Mouse (Mus musculus): ENCODE data around the gene Lefty2.
A peak's percentile ranks its signal among the peaks of the same experiment; 100 is the strongest.
"Not testable (repeated sequence)": the region's sequence is repeated elsewhere in the genome, so short reads cannot be mapped to it uniquely, and the experiment has no call there.

The Lefty2 gene

GRCm38 (mm10) chr1:180894088-180894987 lies 1.4 kb downstream of the Lefty2 start:
- DNase-seq (ENCODE audit: low spot score in 2 of 2), result not testable (repeated sequence)

- DNase-seq (ENCODE audit: low spot score in 2 of 2), result peak in 1 of 2 experiments; percentile 60
Measured at GRCm38 (mm10) chr1:180901107-180901506, 8.2 kb downstream of the Lefty2 start.

GRCm38 (mm10) chr1:180902915-180903314 lies 10.0 kb downstream of the Lefty2 start:
- peak; percentile 68 to 81 for DNase-seq (ENCODE audit: low spot score in 2 of 2)

- no peak for DNase-seq (ENCODE audit: low spot score in 2 of 2)
Measured at GRCm38 (mm10) chr1:180903666-180904038, 10.7 kb downstream of the Lefty2 start.

GRCm38 (mm10) chr1:180904039-180904814 lies 11.3 kb downstream of the Lefty2 start, which contains the start of gene Pycr2:
Gene Pycr2 (plus strand): TSS chr1:180904293.
- peak; percentile 91 to 94 for DNase-seq (ENCODE audit: low spot score in 2 of 2)

GRCm38 (mm10) chr1:180904815-180905080 lies 11.8 kb downstream of the Lefty2 start:
- no peak for DNase-seq (ENCODE audit: low spot score in 2 of 2)

GRCm38 (mm10) chr1:180905307-180905706 lies 12.4 kb downstream of the Lefty2 start:
- DNase-seq (ENCODE audit: low spot score in 2 of 2), result no peak

GRCm38 (mm10) chr1:180905876-180906275 lies 13.0 kb downstream of the Lefty2 start:
- DNase-seq (ENCODE audit: low spot score in 2 of 2), result no peak

GRCm38 (mm10) chr1:180906461-180907147 lies 13.7 kb downstream of the Lefty2 start:
- no peak for DNase-seq (ENCODE audit: low spot score in 2 of 2)

- DNase-seq (ENCODE audit: low spot score in 2 of 2), result no peak
Measured at GRCm38 (mm10) chr1:180911138-180911537, 18.2 kb downstream of the Lefty2 start.

- DNase-seq (ENCODE audit: low spot score in 2 of 2), result no peak
Measured at GRCm38 (mm10) chr1:180911653-180912287, 18.9 kb downstream of the Lefty2 start.

GRCm38 (mm10) chr1:180912792-180913191 lies 19.9 kb downstream of the Lefty2 start:
- DNase-seq (ENCODE audit: low spot score in 2 of 2), result no peak

- DNase-seq (ENCODE audit: low spot score in 2 of 2), result no peak
Measured at GRCm38 (mm10) chr1:180913797-180914196, 20.9 kb downstream of the Lefty2 start.

- DNase-seq (ENCODE audit: low spot score in 2 of 2), result no peak
Measured at GRCm38 (mm10) chr1:180916425-180916824, 23.5 kb downstream of the Lefty2 start.

GRCm38 (mm10) chr1:180917053-180917452 lies 24.1 kb downstream of the Lefty2 start:
- no peak for DNase-seq (ENCODE audit: low spot score in 2 of 2)

GRCm38 (mm10) chr1:180919686-180920085 lies 26.8 kb downstream of the Lefty2 start:
- no peak for DNase-seq (ENCODE audit: low spot score in 2 of 2)

GRCm38 (mm10) chr1:180922273-180923048 lies 29.6 kb downstream of the Lefty2 start:
- peak; percentile 79 to 82 for DNase-seq (ENCODE audit: low spot score in 2 of 2)

- DNase-seq (ENCODE audit: low spot score in 2 of 2), result no peak
Measured at GRCm38 (mm10) chr1:180924737-180925136, 31.8 kb downstream of the Lefty2 start.

- peak; percentile 46 to 57 for DNase-seq (ENCODE audit: low spot score in 2 of 2)
Measured at GRCm38 (mm10) chr1:180926286-180926685, 33.4 kb downstream of the Lefty2 start.

- DNase-seq (ENCODE audit: low spot score in 2 of 2), result no peak
Measured at GRCm38 (mm10) chr1:180929599-180929998, 36.7 kb downstream of the Lefty2 start.

GRCm38 (mm10) chr1:180931106-180931505 lies 38.2 kb downstream of the Lefty2 start:
- DNase-seq (ENCODE audit: low spot score in 2 of 2), result no peak

Data from spleen, postnatal 36 days (tissue).